Mouse (Mus musculus) CH12F3 (cell line): Measurements from ENCODE around the gene Adamts16.

Source experiments
- in situ Hi-C: fragments of 300-500 bp; cut with MboI; formaldehyde crosslinking; loops from 2 replicates; pipeline ENCODE4 v1.14.3; 2020; ENCODE audit warnings: low sequenced_read_pairs

Adamts16 gene

GRCm38 (mm10) chr13:70837571-70837970 is 4.0 kb downstream of the Adamts16 start:
- in situ Hi-C loops: no loop called here

DNA sequence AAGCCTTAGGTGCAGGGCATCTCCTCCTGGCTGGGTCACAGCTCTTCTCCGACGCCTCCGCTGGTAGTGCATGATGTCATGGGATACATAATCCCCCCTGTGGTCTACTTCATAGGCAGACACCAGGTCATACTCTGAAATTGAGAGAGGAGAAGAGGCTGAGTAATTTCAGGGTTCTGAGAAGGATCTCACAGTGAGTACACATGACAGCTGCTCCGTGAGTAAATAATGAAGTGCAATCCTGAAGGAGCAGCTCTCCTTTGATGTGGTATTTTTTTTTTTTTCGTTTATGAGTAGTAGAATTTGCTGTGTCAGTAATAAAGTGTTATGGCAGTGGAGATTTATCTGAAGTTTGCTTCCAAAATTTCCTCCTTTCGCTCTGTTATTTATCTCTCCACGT is 5.4 kb downstream of the Adamts16 start:
- in situ Hi-C loops: no loop called here

GRCm38 (mm10) chr13:70832593-70833138 is 8.9 kb downstream of the Adamts16 start:
- in situ Hi-C loops: no loop called here

- in situ Hi-C loops: no loop called here
Measured at GRCm38 (mm10) chr13:70831041-70831440, 10.6 kb downstream of the Adamts16 start.

GRCm38 (mm10) chr13:70827507-70827906 is 14.1 kb downstream of the Adamts16 start:
- in situ Hi-C loops: no loop called here

DNA sequence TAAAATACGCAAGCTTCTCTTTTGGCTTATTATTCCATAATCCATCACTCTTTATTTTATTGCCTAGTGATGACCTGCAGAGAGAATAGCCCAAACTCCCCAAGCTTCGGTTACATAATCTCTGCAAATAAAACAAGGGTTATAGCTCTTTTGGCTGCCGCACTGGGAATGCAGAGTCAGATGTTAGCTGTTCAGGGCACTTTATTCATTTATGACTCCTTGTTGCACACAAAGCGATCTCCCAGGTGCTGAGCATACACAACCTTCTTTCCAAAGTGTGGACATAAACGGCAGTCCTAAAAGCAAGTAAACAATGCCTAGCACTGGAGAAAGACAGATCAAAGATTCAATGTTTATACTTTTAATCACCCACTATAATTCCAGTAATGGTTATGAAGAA is 16.3 kb downstream of the Adamts16 start:
- in situ Hi-C loops: no loop called here

DNA sequence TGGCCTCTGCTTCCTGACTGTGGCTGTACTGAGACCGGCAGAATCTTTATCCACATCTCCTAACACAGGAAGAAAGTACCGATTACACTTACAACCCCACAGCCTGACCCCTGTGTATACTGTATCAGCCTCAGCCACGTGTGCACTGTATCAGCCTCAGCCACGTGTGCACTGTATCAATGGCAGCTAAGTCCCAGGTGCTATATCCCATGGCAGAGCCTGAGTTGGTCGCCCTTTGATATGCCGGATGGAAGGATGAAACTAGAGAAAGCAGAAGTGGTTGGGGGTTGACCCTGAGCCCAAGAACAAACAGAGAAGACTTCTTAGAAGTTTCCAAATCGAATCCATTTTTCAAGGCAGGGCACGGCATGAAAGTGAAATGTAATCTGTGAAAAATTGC is 17.9 kb downstream of the Adamts16 start:
- in situ Hi-C loops: no loop called here

GRCm38 (mm10) chr13:70818982-70819381 is 22.6 kb downstream of the Adamts16 start:
- in situ Hi-C loops: no loop called here

- in situ Hi-C loops: no loop called here
Measured at GRCm38 (mm10) chr13:70814423-70814822, 27.2 kb downstream of the Adamts16 start.

DNA sequence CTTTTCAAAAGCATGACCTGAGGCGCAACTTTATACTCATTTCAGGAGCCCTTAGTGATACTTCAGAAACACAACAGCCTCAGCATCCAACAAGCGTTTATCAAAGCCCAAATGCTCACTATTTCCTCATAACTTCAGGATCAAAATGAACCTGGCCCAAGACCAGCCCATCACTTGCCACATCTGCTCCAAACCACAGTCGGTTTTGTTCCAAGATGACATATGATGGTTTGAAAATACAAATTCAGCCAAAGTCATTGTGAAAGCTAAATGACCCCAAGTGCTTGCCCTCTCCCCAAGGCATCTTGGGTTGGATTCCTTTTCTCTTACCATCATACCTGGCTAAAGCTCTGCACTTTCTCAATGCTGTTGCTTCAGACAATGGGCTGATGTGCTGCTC is 36.1 kb downstream of the Adamts16 start:
- in situ Hi-C loops: no loop called here

DNA sequence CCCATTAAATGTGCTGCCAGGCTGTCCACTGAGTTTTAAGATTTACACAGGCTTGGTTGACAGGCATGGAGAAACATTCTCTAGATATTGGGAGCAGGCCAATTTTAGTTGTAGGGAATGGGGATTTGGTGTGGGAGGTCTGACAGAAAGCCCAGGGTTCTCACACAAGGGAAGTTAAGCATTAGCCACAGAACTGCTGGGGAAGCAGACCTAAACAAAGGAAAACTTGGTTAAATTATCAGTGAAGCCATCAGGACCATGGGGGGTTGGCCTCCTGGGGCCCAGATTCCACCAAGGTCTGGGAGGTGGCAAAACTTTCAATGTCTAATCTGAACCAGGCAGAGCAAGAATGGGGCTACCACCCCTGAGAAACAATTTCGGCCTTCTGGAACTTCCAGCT is 38.8 kb downstream of the Adamts16 start:
- in situ Hi-C loops: no loop called here

DNA sequence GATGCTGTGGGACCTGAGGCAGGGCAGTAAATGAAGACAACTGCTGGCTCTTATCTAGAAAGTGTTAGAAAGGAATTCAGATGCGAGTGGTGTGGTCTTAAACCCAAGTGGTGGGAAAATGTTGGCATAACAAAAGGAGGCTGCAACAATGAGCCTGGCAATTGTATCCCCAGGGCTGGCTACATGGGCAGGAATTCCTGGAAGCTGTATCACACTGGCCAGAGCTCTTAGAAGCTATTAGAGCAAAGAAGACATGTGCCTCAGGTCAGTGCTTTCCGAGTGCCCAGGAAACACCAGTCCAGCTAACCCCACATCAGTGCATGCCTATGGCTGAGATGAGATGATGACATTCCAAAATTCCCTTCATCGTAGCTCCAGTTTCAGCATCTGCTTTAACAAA is 42.3 kb downstream of the Adamts16 start:
- in situ Hi-C loops: no loop called here

- in situ Hi-C loops: no loop called here
Measured at GRCm38 (mm10) chr13:70798396-70798795, 43.2 kb downstream of the Adamts16 start.

DNA sequence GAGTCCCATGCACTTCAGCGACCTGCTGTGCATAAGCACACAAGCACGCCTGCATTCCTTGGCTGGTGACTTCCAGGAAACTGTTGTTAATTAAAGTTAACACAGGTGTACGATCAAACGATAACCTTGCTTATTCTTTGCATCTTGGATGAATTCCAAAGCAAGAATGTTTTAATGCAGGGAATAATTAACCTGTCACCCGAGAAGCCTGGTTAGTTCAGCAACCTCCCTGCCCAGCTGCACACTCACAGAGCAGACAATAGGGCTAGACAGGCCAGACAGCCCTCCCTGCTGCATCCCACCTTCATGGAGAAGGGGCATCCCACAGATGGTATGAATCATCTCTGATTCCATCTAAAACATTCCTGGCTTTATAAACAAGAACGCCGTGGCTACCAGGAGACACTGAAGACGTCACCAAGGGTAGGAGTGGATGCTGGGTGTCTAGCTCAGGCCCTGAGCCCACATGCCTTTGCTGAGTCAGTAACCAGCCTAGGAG is 47.5 kb downstream of the Adamts16 start:
- in situ Hi-C loops: no loop called here

- in situ Hi-C loops: no loop called here
Measured at GRCm38 (mm10) chr13:70793660-70794059, 48.0 kb downstream of the Adamts16 start.

- in situ Hi-C loops: no loop called here
Measured at GRCm38 (mm10) chr13:70792950-70793349, 48.7 kb downstream of the Adamts16 start.

GRCm38 (mm10) chr13:70789806-70790205 is 51.8 kb downstream of the Adamts16 start:
- in situ Hi-C loops: no loop called here

- in situ Hi-C loops: no loop called here
Measured at GRCm38 (mm10) chr13:70789022-70789421, 52.6 kb downstream of the Adamts16 start.

- in situ Hi-C loops: no loop called here
Measured at GRCm38 (mm10) chr13:70785078-70785477, 56.5 kb downstream of the Adamts16 start.

- in situ Hi-C loops: no loop called here
Measured at GRCm38 (mm10) chr13:70784126-70784525, 57.5 kb downstream of the Adamts16 start.

DNA sequence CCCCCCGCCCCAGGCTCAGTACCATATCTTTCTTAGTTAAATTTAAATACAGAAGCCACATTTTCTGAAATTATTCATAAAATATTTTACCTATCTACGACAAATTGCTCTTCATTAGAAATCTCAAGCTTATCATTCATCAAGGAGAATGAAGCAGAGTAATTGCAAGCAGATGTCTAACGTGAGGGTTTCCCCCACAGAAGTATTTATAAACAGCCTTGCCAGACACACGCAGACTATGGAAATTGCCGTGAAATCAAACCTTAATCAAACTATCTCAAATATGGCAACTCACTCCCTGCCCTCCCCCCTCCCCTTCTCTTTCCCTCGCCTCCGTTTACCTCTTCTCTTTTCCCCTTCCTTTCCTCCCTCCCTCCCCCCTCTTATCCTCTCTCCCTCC is 61.8 kb downstream of the Adamts16 start:
- in situ Hi-C loops: no loop called here

DNA sequence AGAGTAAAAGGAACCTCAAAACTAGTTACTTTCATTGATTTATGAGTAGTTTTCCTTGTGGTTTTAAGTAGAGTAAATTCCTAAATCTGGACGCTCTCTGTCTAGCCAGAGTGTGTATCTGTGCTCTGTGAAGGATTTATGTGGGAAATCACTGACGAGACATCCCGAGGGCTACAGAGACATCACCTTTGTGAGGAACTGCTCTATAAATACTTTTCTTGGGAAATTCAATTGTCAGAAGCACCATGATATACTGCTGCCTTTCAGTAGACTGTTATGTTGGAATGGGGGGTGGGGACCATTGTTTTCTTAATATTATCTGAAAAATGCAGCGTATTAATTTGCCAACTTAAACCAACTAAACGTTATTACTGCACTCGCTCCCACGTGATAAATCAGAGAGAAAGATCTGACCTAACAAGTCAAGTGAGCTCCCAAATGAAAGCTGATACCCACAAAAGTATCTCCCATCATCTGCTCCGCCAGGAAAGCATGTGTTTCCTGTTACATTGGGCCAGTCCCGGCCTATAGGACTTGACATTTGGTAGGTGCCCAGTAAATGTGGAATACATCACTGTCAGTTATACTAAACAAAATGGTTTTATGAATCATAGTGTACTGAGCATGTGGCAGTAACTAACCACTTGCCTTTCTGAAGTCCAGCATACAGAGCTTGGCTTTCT is 62.6 kb downstream of the Adamts16 start:
- in situ Hi-C loops: no loop called here

DNA sequence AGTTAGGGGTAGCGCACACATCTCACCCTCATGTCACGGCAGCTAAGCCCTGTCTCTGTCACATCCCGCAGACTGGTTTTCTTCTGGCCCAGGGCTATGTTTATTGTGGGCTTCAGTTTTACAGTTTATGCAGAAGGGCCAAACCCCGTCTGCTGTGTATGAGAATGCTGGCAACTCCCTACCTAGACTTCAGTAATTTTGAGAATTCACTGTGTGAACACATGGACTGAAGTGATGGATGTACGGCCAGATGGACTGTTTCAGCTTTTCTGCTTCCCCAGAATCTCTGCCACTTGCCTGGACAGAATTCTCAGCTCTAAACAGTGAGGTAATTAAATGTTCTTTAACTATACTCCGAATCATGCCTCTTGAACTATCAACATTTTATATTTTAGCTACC is 70.5 kb downstream of the Adamts16 start:
- in situ Hi-C loops: no loop called here
